Mouse (Mus musculus): ENCODE data around the gene Ctdspl.

The Ctdspl gene

GRCm38 (mm10) chr9:118919672-118920186 is 6.5 kb upstream of the Ctdspl start:
- in situ Hi-C loops (cut with MboI, MseI): loop anchor here (5.0 to 10.0 kb wide), 3 partner anchors 115 to 425 kb away; partner anchors contain the start of gene Myd88

- in situ Hi-C loops (cut with MboI, MseI): loop anchor here (5.0 to 10.0 kb wide), 3 partner anchors 114 to 424 kb away; partner anchors contain the start of gene Myd88
Observed at GRCm38 (mm10) chr9:118920798-118921515, 5.3 kb upstream of the Ctdspl start.

- in situ Hi-C loops (cut with MboI, MseI): loop anchor here (5.0 to 10.0 kb wide), 3 partner anchors 113 to 423 kb away; partner anchors contain the start of gene Myd88
Observed at GRCm38 (mm10) chr9:118921926-118922325, 4.3 kb upstream of the Ctdspl start.

GRCm38 (mm10) chr9:118924554-118925085 is 1.6 kb upstream of the Ctdspl start:
- in situ Hi-C loops (cut with MboI, MseI): loop anchor here (5.0 to 10.0 kb wide), 3 partner anchors 110 to 420 kb away; partner anchors contain the start of gene Myd88

- in situ Hi-C loops (cut with MboI, MseI): loop anchor here (10.0 kb wide), 2 partner anchors 109 to 419 kb away; partner anchors contain the start of gene Myd88
Observed at GRCm38 (mm10) chr9:118925286-118926110, 755 bp upstream of the Ctdspl start.

- in situ Hi-C loops (cut with MboI, MseI): loop anchor here (10.0 kb wide), 2 partner anchors 108 to 418 kb away; partner anchors contain the start of gene Myd88
Observed at GRCm38 (mm10) chr9:118926688-118927321, 552 bp downstream of the Ctdspl start.

GRCm38 (mm10) chr9:118927501-118927900 is 1.2 kb downstream of the Ctdspl start:
- in situ Hi-C loops (cut with MboI, MseI): loop anchor here (10.0 kb wide), 2 partner anchors 107 to 417 kb away; partner anchors contain the start of gene Myd88

GRCm38 (mm10) chr9:118928007-118928406 is 1.8 kb downstream of the Ctdspl start:
- in situ Hi-C loops (cut with MboI, MseI): loop anchor here (10.0 kb wide), 2 partner anchors 107 to 417 kb away; partner anchors contain the start of gene Myd88

- in situ Hi-C loops (cut with MboI, MseI): loop anchor here (10.0 kb wide), 2 partner anchors 106 to 416 kb away; partner anchors contain the start of gene Myd88
Observed at GRCm38 (mm10) chr9:118928656-118929055, 2.4 kb downstream of the Ctdspl start.

GRCm38 (mm10) chr9:118930611-118931010 is 4.4 kb downstream of the Ctdspl start:
- in situ Hi-C loops (cut with MboI, MseI): no loop called here

- in situ Hi-C loops (cut with MboI, MseI): no loop called here
Observed at GRCm38 (mm10) chr9:118933800-118934199, 7.5 kb downstream of the Ctdspl start.

- in situ Hi-C loops (cut with MboI, MseI): no loop called here
Observed at GRCm38 (mm10) chr9:118934319-118934718, 8.1 kb downstream of the Ctdspl start.

- in situ Hi-C loops (cut with MboI, MseI): no loop called here
Observed at GRCm38 (mm10) chr9:118935098-118935497, 8.8 kb downstream of the Ctdspl start.

- in situ Hi-C loops (cut with MboI, MseI): no loop called here
Observed at GRCm38 (mm10) chr9:118936071-118936470, 9.8 kb downstream of the Ctdspl start.

- in situ Hi-C loops (cut with MboI, MseI): no loop called here
Observed at GRCm38 (mm10) chr9:118937515-118937914, 11.3 kb downstream of the Ctdspl start.

- in situ Hi-C loops (cut with MboI, MseI): no loop called here
Observed at GRCm38 (mm10) chr9:118939410-118939809, 13.2 kb downstream of the Ctdspl start.

- in situ Hi-C loops (cut with MboI, MseI): no loop called here
Observed at GRCm38 (mm10) chr9:118939831-118940230, 13.6 kb downstream of the Ctdspl start.

GRCm38 (mm10) chr9:118940591-118941207 is 14.4 kb downstream of the Ctdspl start:
- in situ Hi-C loops (cut with MboI, MseI): no loop called here

GRCm38 (mm10) chr9:118942030-118942429 is 15.8 kb downstream of the Ctdspl start:
- in situ Hi-C loops (cut with MboI, MseI): no loop called here

GRCm38 (mm10) chr9:118943941-118944340 is 17.7 kb downstream of the Ctdspl start:
- in situ Hi-C loops (cut with MboI, MseI): no loop called here

All from regulatory T cell (primary cell).